Mouse (Mus musculus): Measurements from ENCODE around the gene Sytl3. TPM values are rescaled to one million over a fixed set of nuclear protein-coding genes. Genes with fewer than 3 reads are reported as not detected.

Sytl3 gene
- polyA plus RNA-seq, 1 experiment: not detected

DNA sequence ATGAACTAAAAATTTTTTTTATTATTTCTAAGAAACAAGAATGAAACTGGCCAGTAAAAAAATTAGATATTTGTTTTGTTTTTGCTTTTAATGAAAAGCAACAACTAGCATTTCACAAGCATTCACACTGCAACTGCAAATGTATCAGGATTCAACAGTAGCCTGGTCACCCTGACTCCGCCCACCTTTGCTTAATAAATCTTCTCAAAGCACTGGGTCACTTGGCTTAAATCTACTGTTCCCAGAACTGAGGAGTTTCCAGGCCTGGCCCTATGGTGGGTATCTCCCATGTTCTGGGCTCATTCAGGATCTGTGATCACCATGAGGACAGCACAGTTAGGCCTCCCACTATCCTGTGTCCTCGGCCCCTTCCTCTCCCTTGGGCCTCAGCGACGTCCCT lies 105.8 kb downstream of the Sytl3 start:
- H3K27me3 ChIP-seq (ENCODE audit: control insufficient read depth): no peaks in the 10 kb centered on the region
- no peaks in the 10 kb centered on the region for H3K9me3 ChIP-seq (ENCODE audit: control insufficient read depth, low read length)
- no peak overlapping the region for H3K4me3 ChIP-seq (replicated peaks)
- TF ChIP-seq GATA1 (IDR thresholded peaks at IDR 0.05; ENCODE audit: low read length): no peak
- H3K36me3 ChIP-seq (ENCODE audit: control insufficient read depth): peaks cover 22% of the 10 kb centered on the region
- peaks cover 57% of the 10 kb centered on the region for H3K4me1 ChIP-seq (ENCODE audit: control insufficient read depth)

DNA sequence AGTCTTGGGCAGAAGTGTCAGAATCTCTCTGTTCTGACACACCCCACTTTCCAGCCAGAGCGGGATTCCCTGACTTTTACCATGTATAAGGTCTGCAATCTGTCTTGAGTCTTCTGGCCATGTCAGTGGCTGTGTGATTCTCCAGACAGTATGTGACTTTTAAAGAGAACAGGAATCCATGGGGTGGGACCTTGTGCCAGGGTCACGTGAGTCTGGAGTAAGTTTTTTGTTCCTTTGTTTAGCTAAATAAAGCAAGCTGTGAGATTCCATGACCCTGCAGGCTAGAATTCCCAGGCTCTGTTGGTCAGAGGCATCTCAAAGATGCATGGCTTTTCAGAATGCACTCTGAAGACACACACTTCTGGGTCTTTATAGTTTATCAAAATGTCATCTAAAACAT lies 107.0 kb downstream of the Sytl3 start:
- H3K36me3 ChIP-seq (ENCODE audit: control insufficient read depth): peaks cover 30% of the 10 kb centered on the region
- H3K4me3 ChIP-seq (replicated peaks): no peak overlapping the region
- no peaks in the 10 kb centered on the region for H3K27me3 ChIP-seq (ENCODE audit: control insufficient read depth)
- H3K9me3 ChIP-seq (ENCODE audit: control insufficient read depth, low read length): no peaks in the 10 kb centered on the region
- peaks cover 60% of the 10 kb centered on the region for H3K4me1 ChIP-seq (ENCODE audit: control insufficient read depth)
- TF ChIP-seq TAL1 (IDR thresholded peaks at IDR 0.05; ENCODE audit: low read length) (no peak), GATA1 (IDR thresholded peaks at IDR 0.05; ENCODE audit: low read length) (no peak)

DNA sequence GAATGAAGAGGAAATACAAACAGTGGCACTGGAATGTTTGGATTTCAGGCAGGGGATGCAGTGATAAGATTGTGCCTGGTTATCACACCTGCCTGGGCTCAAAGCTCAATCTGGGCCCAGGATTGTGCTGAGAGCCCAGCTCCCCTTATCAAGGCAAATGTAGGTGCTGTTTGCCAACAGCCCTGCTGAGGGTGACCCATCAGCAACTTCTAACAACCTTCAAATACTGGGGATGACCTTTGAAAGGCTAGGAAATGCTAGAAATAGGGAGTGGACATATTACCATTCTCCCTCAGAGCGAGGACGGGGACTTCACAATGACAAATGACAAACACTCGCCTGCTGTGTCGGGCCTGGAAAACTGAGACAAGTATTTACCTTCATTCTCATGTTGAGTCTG lies 107.9 kb downstream of the Sytl3 start:
- Histone ChIP-seq H3K4me1 (ENCODE audit: control insufficient read depth) (peaks cover 62% of the 10 kb centered on the region), H3K36me3 (ENCODE audit: control insufficient read depth) (peaks cover 39% of the 10 kb centered on the region)

DNA sequence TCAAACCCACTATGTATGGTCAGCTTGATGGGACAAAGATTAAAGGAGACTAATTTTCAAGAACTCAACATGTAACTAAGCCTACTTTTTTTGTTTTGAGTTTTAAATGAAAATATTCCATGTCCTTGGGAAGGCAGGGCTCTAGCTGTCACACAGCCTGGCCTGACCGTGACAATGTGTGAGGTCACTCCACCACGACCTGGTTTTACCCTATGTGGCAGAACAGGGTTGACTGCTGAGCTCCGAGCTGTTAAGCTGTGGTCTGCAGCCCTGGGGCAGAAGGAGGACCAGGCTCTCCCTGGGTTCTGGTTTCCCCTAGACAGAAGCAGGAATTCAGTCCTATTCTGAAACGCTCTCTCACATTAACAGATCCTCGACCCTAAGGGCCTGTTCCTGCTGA lies 108.9 kb downstream of the Sytl3 start:
- Histone ChIP-seq H3K27me3 (ENCODE audit: control insufficient read depth) (no peaks in the 10 kb centered on the region), H3K4me1 (ENCODE audit: control insufficient read depth) (peaks cover 62% of the 10 kb centered on the region), H3K9me3 (ENCODE audit: control insufficient read depth, low read length) (no peaks in the 10 kb centered on the region), H3K36me3 (ENCODE audit: control insufficient read depth) (peaks cover 46% of the 10 kb centered on the region), H3K4me3 (replicated peaks) (no peak overlapping the region)
- TF ChIP-seq GATA1 (IDR thresholded peaks at IDR 0.05; ENCODE audit: low read length) (no peak), TAL1 (IDR thresholded peaks at IDR 0.05; ENCODE audit: low read length) (no peak)

More for the DNA sequence above, 107.9 kb downstream of the Sytl3 start:
- H3K4me3 ChIP-seq (replicated peaks): no peak overlapping the region
- H3K27me3 ChIP-seq (ENCODE audit: control insufficient read depth): no peaks in the 10 kb centered on the region
- no peaks in the 10 kb centered on the region for H3K9me3 ChIP-seq (ENCODE audit: control insufficient read depth, low read length)
- TF ChIP-seq GATA1 (IDR thresholded peaks at IDR 0.05; ENCODE audit: low read length): no peak
- TF ChIP-seq TAL1 (IDR thresholded peaks at IDR 0.05; ENCODE audit: low read length): no peak

DNA sequence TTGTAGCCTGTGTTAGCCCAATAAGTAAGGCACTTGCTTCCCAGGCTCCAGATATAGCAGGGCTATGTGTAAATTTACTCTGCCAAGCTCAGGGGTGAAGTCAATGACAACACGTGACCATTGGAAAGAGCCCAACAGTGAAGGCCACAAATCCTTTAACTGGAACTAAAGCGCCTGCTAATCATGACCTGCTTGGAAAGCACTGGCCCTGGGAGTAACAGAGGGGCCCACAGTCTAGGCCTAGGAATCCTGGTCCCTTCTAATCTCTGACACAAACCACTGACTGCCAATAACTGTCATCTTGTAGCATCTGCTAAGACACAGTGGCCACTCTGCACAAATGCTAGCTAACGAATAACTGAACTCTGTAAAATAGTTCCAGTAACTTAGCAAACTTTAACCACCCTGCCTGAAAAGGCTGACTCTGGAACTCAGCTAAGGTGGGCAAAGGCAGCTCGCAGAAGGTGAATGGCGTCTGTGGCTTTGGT lies 109.5 kb downstream of the Sytl3 start:
- TF ChIP-seq TAL1 (IDR thresholded peaks at IDR 0.05; ENCODE audit: low read length) (no peak), GATA1 (IDR thresholded peaks at IDR 0.05; ENCODE audit: low read length) (no peak)
- Histone ChIP-seq H3K4me1 (ENCODE audit: control insufficient read depth) (peaks cover 64% of the 10 kb centered on the region), H3K27me3 (ENCODE audit: control insufficient read depth) (no peaks in the 10 kb centered on the region), H3K4me3 (replicated peaks) (no peak overlapping the region), H3K36me3 (ENCODE audit: control insufficient read depth) (peaks cover 47% of the 10 kb centered on the region), H3K9me3 (ENCODE audit: control insufficient read depth, low read length) (no peaks in the 10 kb centered on the region)

DNA sequence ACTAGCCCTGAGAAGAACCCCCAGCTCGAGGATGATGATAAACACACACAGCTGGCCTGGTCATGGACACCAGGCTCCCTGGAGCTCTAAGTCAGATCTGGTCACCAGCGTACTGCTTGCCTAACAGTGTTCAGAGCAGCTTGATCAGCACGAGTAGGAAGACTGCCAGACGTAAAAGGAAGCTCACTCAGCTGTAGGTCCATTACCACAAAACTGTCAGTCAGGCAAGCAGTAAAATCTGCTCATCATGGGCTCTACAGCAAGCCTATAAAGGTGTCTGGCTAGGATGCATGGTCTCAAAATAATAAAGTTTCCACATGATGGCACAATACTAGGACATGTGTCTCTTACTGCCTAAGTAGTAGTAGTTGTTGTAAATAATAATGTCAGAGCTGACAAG lies 110.7 kb downstream of the Sytl3 start:
- H3K36me3 ChIP-seq (ENCODE audit: control insufficient read depth): peaks cover 58% of the 10 kb centered on the region
- H3K4me1 ChIP-seq (ENCODE audit: control insufficient read depth): peaks cover 66% of the 10 kb centered on the region
- H3K9me3 ChIP-seq (ENCODE audit: control insufficient read depth, low read length): no peaks in the 10 kb centered on the region
- H3K4me3 ChIP-seq (replicated peaks): no peak overlapping the region
- no peaks in the 10 kb centered on the region for H3K27me3 ChIP-seq (ENCODE audit: control insufficient read depth)
- TF ChIP-seq GATA1 (IDR thresholded peaks at IDR 0.05; ENCODE audit: low read length): no peak
- no peak for TF ChIP-seq TAL1 (IDR thresholded peaks at IDR 0.05; ENCODE audit: low read length)

DNA sequence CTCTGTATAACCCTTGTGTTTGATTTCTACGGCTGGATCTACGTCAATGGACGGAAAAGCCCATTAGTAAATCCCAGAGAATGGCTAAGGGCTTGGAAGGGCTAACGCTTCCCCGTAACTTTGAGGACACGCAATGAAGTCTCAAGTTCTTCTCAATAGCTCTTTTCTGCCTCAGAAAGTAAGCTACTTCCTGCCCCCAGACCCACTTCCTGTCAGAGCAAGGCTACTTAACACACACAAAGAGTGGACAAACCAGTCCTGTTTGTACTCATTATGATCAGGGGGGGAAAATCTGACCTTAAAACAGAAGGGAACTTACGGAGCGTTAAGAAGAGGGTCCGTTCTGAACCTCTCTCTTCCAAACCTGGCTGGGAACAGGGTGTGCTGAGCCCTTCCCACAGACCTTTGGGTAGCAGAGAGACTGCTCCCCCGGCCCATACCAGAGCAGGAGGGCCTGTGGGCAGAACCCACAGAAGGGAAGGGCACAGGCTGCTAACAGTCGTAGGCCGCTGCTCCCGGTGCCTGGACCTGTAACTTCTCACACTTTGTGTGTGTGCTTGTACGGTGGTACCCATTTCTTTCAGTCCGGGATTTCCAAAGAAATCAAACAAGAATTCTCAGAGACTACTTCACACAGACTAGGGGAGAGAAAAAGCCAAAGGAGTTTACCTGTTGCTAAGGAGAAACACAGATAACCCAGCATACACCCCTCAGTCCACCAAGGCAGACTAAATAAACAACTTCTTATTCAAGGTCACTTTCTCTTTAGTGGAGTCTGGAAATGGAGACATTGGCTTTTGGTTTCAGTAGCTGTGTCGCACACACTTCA lies 113.0 kb downstream of the Sytl3 start:
- no peak overlapping the region for H3K4me3 ChIP-seq (replicated peaks)
- H3K36me3 ChIP-seq (ENCODE audit: control insufficient read depth): peaks cover 67% of the 10 kb centered on the region
- H3K4me1 ChIP-seq (ENCODE audit: control insufficient read depth): peaks cover 62% of the 10 kb centered on the region
- H3K27me3 ChIP-seq (ENCODE audit: control insufficient read depth): no peaks in the 10 kb centered on the region
- H3K9me3 ChIP-seq (ENCODE audit: control insufficient read depth, low read length): no peaks in the 10 kb centered on the region
- TF ChIP-seq GATA1 (IDR thresholded peaks at IDR 0.05; ENCODE audit: low read length) (no peak), TAL1 (IDR thresholded peaks at IDR 0.05; ENCODE audit: low read length) (no peak)

DNA sequence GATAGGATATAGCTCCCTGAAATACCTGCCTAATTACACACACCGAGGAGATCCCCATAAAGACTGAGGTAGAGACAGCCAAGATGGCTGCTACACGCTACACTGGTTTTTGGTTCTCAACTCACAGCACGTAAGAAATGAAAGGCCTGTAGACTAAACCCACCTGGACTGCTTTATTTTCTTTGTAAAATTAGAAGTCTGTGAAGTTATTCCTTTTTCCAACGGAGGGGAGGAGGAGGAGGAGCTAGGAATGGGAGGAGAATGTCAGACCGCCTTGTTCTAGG lies 113.5 kb downstream of the Sytl3 start:
- H3K4me1 ChIP-seq (ENCODE audit: control insufficient read depth): peaks cover 65% of the 10 kb centered on the region
- H3K27me3 ChIP-seq (ENCODE audit: control insufficient read depth): no peaks in the 10 kb centered on the region
- no peak overlapping the region for H3K4me3 ChIP-seq (replicated peaks)
- H3K9me3 ChIP-seq (ENCODE audit: control insufficient read depth, low read length): no peaks in the 10 kb centered on the region
- H3K36me3 ChIP-seq (ENCODE audit: control insufficient read depth): peaks cover 70% of the 10 kb centered on the region
- TF ChIP-seq GATA1 (IDR thresholded peaks at IDR 0.05; ENCODE audit: low read length) (no peak), TAL1 (IDR thresholded peaks at IDR 0.05; ENCODE audit: low read length) (no peak)

DNA sequence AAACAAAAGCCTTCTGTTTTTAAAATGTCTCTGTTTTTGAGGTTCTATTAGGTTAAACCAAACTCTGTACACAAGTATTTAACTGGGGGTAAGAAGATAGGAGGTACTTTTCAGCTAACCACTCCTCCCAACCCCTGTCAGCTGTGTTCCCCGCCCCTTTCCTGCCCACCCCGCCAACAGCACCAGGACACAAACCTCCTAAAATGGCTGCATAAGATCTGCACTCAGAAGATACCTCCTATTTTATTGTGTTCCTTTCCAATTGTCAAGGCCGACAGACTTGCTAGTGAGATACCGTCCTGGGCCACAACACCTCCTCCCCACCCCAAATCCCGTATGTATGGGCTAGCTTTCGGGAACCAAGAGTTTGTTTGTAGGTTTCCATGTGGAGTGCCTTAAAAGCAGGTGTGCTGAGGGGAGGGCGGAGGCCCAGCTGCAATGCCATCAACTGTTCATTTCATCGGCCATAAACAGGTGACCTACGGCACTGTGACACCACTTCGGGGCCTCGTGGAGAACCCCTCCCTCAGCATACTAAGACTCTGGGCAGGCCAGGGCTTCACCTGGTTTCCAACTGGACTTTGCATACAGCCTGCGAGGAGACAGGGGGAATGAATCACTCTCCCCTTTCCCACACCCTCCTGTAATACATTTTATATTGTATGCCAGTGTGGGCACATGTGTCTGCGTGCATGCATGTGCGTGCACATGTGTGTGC lies 114.5 kb downstream of the Sytl3 start:
- Histone ChIP-seq H3K4me3 (replicated peaks) (no peak overlapping the region), H3K4me1 (ENCODE audit: control insufficient read depth) (peaks cover 64% of the 10 kb centered on the region), H3K9me3 (ENCODE audit: control insufficient read depth, low read length) (no peaks in the 10 kb centered on the region), H3K36me3 (ENCODE audit: control insufficient read depth) (peaks cover 68% of the 10 kb centered on the region), H3K27me3 (ENCODE audit: control insufficient read depth) (no peaks in the 10 kb centered on the region)
- no peak for TF ChIP-seq GATA1 (IDR thresholded peaks at IDR 0.05; ENCODE audit: low read length)
- TF ChIP-seq TAL1 (IDR thresholded peaks at IDR 0.05; ENCODE audit: low read length): no peak

Data from erythroblast, embryonic 14.5 days (primary cell).